Mouse (Mus musculus): ENCODE results near the gene Tex2. TPM values are rescaled to one million over a fixed set of nuclear protein-coding genes. Genes with fewer than 3 reads are reported as not detected.
"Not testable (repeated sequence)": the region's sequence is repeated elsewhere in the genome, so short reads cannot be mapped to it uniquely, and the experiment has no call there.

The Tex2 gene
- polyA plus RNA-seq (2015; fragmentation: Nextera tagmentation; extraction: Ambion mirVana) = 13.1 and 15.2 TPM in 2 replicates

DNA sequence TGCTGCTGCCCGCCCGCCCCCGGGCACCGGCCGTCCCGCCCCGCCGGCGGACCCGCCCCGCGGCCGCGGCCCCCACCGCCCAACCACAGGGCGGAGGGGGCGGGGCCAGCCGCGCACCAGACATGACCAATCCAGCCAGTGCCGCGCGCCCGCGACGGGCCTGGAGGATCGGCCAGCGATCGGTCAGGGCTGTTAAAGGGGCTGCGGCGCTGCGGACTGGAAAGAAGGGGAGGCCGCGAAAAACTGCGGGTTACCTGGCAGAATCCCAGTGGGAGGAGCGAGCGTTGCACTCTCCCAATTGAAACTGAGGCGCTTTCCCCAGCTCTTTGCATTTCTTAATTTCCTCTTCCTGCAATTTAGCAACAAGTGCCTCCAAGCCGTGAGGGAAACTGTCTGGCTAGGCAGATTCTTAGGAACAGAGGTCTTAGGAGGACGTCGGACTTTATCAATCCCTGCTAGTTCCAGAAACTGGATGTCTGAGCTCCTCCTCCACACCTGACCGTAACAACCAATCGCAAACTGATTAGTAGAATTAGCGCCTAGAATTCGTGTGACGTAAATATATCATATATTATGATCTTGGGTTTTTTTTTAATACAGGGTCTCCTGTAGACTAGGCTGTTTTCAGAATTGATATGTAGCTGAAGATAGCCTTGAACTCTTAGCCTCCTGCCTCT lies at the start of gene Tex2:
TSS of gene Tex2 (minus strand) at position 463 of the 677 bp plus-strand sequence.
- Histone ChIP-seq H3K27me3 (ENCODE audit: control insufficient read depth, insufficient read depth, low read length) (no peaks in the 10 kb centered on the region), H3K27ac (ENCODE audit: low read length) (peak within 1 kb of the TSS; percentile 90), H3K36me3 (ENCODE audit: control insufficient read depth, insufficient read depth, low read length) (no peaks in the 10 kb centered on the region), H3K9me3 (replicated peaks; ENCODE audit: control insufficient read depth, low read length) (no peaks in the 10 kb centered on the region), H3K4me2 (ENCODE audit: low read depth, low read length) (peak within 1 kb of the TSS; percentile 60), H3K9ac (ENCODE audit: low read length) (peak within 1 kb of the TSS; percentile 91), H3K4me3 (replicated peaks; ENCODE audit: low read length) (peak within 1 kb of the TSS; percentile 94), H3K4me1 (ENCODE audit: control insufficient read depth, insufficient read depth, low read length) (peaks cover 7% of the 10 kb centered on the region; the same call in 1 of the 2 replicates)
- WGBS = 0% methylated on average over 45 of the region's 45 CpGs
- peak; percentile 96 for ATAC-seq (ENCODE audit: insufficient read depth, low FRiP score)

- no peak overlapping the region for H3K9ac ChIP-seq (ENCODE audit: low read length)
- WGBS = 85% methylated on average over 10 of the region's 11 CpGs
Measured at GRCm38 (mm10) chr11:106662634-106663407, 49.6 kb upstream of the Tex2 start.

DNA sequence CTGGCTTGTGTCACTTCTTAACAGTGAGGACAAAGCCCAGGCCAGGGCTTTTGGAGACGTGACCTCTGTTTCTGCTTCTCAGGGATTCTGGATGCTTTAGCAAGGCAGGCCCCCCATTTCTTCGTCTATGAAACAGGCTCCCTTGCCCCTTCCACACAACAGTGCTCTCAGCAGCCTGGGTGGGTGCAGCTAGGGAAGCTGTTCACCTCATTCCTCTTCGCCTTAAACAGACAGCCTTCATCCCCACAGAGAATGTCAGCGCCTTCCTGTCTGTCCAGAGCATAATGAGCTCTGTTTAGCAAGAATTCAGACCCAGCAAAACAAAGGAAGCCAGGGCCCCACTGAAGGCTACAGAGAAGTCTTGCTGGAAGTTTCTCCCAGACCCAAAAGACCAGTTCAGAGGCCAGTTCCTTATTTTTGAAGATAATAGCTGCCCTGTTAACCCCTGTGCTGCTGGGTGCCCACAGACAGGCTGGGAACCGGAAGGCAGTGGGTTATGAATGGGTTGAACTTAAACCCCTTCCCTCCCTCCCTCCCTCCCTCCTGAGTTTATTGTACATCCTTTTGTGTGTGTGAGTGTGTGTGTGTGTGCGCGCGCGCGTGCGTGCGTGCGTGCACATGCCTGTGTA lies 47.3 kb upstream of the Tex2 start:
- Histone ChIP-seq H3K4me2 (ENCODE audit: low read depth, low read length) (no peak overlapping the region), H3K9ac (ENCODE audit: low read length) (peak overlapping the region; percentile 61), H3K36me3 (ENCODE audit: control insufficient read depth, insufficient read depth, low read length) (no peaks in the 10 kb centered on the region), H3K9me3 (replicated peaks; ENCODE audit: control insufficient read depth, low read length) (no peaks in the 10 kb centered on the region), H3K4me1 (ENCODE audit: control insufficient read depth, insufficient read depth, low read length) (peaks cover 36% of the 10 kb centered on the region), H3K27ac (ENCODE audit: low read length) (peak overlapping the region; percentile 97), H3K27me3 (ENCODE audit: control insufficient read depth, insufficient read depth, low read length) (no peaks in the 10 kb centered on the region), H3K4me3 (replicated peaks; ENCODE audit: low read length) (no peak overlapping the region)
- peak; percentile 37; the same call in 1 of the 2 replicates for ATAC-seq (ENCODE audit: insufficient read depth, low FRiP score)
- 66% methylated on average over 13 of the region's 13 CpGs for WGBS

More at GRCm38 (mm10) chr11:106662634-106663407, 49.6 kb upstream of the Tex2 start:
- H3K27me3 ChIP-seq (ENCODE audit: control insufficient read depth, insufficient read depth, low read length) = no peaks in the 10 kb centered on the region
- H3K27ac ChIP-seq (ENCODE audit: low read length) = no peak overlapping the region
- H3K4me2 ChIP-seq (ENCODE audit: low read depth, low read length) = no peak overlapping the region
- H3K9me3 ChIP-seq (replicated peaks; ENCODE audit: control insufficient read depth, low read length) = no peaks in the 10 kb centered on the region
- H3K4me1 ChIP-seq (ENCODE audit: control insufficient read depth, insufficient read depth, low read length) = peaks cover 30% of the 10 kb centered on the region
- H3K36me3 ChIP-seq (ENCODE audit: control insufficient read depth, insufficient read depth, low read length) = no peaks in the 10 kb centered on the region
- no peak for ATAC-seq (ENCODE audit: insufficient read depth, low FRiP score)
- no peak overlapping the region for H3K4me3 ChIP-seq (replicated peaks; ENCODE audit: low read length)

DNA sequence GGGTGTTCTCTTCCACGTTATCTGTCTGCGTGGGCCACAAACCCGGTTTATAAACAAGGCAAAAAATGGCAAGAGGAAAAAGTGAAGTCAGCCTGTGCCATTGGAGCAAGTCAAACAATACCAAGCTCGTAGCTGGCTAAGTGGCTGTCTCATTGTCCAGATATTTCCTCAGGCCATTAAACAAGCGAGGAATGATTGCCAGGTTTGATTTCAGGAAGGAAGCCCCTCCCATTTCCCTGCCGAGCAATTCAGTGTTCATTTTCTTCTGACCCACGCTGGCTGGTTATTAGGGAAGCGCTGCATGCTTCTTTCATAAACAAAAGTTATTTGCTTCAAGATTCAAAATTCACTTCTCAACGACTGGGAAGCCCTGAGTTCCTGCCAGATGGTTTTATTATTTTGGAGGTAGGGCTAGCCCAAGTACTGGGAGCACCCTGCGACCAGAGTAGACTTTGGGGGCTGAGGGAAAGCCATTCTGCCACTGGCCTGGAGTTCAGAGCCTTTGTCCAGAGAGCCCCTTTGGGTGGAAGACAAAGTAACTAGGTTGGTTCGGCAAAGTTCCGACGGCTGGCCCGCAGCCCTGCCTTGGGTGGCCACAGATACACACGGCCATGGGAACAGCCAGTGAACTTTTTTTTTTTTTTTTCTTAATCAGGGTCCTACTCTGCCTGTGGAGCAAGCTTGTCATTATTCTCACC lies 46.5 kb upstream of the Tex2 start:
- H3K9ac ChIP-seq (ENCODE audit: low read length) = peak overlapping the region; percentile 61
- no peaks in the 10 kb centered on the region for H3K9me3 ChIP-seq (replicated peaks; ENCODE audit: control insufficient read depth, low read length)
- peaks cover 36% of the 10 kb centered on the region for H3K4me1 ChIP-seq (ENCODE audit: control insufficient read depth, insufficient read depth, low read length)
- 38% methylated on average over 15 of the region's 15 CpGs for WGBS
- H3K4me2 ChIP-seq (ENCODE audit: low read depth, low read length) = 0 out of 2 replicates have a peak overlapping the region, but pooled peaks have one; percentile 5
- H3K4me3 ChIP-seq (replicated peaks; ENCODE audit: low read length) = no peak overlapping the region
- H3K36me3 ChIP-seq (ENCODE audit: control insufficient read depth, insufficient read depth, low read length) = no peaks in the 10 kb centered on the region
- peak overlapping the region; percentile 97 for H3K27ac ChIP-seq (ENCODE audit: low read length)
- H3K27me3 ChIP-seq (ENCODE audit: control insufficient read depth, insufficient read depth, low read length) = no peaks in the 10 kb centered on the region
- ATAC-seq (ENCODE audit: insufficient read depth, low FRiP score) = 0 out of 2 replicates have a peak, but pooled peaks have one; percentile 9

GRCm38 (mm10) chr11:106658051-106658880 lies 45.0 kb upstream of the Tex2 start:
- no peaks in the 10 kb centered on the region for H3K36me3 ChIP-seq (ENCODE audit: control insufficient read depth, insufficient read depth, low read length)
- H3K4me3 ChIP-seq (replicated peaks; ENCODE audit: low read length) = no peak overlapping the region
- 10% methylated on average over 14 of the region's 14 CpGs for WGBS
- no peaks in the 10 kb centered on the region for H3K27me3 ChIP-seq (ENCODE audit: control insufficient read depth, insufficient read depth, low read length)
- peak overlapping the region; percentile 44 for H3K4me2 ChIP-seq (ENCODE audit: low read depth, low read length)
- no peaks in the 10 kb centered on the region for H3K9me3 ChIP-seq (replicated peaks; ENCODE audit: control insufficient read depth, low read length)
- H3K9ac ChIP-seq (ENCODE audit: low read length) = peak overlapping the region; percentile 71
- H3K27ac ChIP-seq (ENCODE audit: low read length) = peak overlapping the region; percentile 97
- H3K4me1 ChIP-seq (ENCODE audit: control insufficient read depth, insufficient read depth, low read length) = peaks cover 36% of the 10 kb centered on the region
- peak; percentile 81 for ATAC-seq (ENCODE audit: insufficient read depth, low FRiP score)

DNA sequence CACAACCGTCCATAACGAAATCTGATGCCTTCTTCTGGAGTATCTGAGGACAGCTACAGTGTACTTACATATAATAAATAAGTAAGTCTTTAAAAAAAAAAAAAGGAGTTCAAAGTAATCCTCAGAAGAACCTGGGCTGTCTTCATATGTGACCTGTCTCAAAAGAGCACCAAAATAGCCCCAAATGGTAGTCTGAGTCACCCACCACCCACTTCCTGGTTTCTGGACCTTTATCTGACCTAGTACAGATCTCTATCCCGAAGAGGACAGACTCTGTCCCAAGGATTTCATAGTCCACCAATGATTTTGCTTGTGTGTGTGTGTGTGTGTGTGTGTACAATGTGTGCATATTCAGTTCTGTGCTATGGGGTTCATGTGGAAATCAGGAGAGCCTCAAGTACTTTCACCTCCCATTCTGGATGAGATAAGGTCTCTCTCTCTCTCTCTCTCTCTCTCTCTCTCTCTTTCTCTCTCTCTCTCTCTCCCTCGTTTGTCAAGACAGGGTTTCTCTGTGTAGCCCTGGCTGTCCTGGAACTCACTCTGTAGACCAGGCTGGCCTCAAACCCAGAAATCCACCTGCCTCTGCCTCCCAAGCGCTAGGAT lies 43.8 kb upstream of the Tex2 start:
- not testable (repeated sequence) for H3K9ac ChIP-seq (ENCODE audit: low read length); H3K4me2 ChIP-seq (ENCODE audit: low read depth, low read length); H3K36me3 ChIP-seq (ENCODE audit: control insufficient read depth, insufficient read depth, low read length); H3K4me3 ChIP-seq (replicated peaks; ENCODE audit: low read length); H3K27me3 ChIP-seq (ENCODE audit: control insufficient read depth, insufficient read depth, low read length); ATAC-seq (ENCODE audit: insufficient read depth, low FRiP score); H3K9me3 ChIP-seq (replicated peaks; ENCODE audit: control insufficient read depth, low read length)
- Histone ChIP-seq H3K4me1 (ENCODE audit: control insufficient read depth, insufficient read depth, low read length) (peaks cover 36% of the 10 kb centered on the region), H3K27ac (ENCODE audit: low read length) (peak overlapping the region; percentile 97)
- WGBS = 76% methylated on average over 5 of the region's 5 CpGs

DNA sequence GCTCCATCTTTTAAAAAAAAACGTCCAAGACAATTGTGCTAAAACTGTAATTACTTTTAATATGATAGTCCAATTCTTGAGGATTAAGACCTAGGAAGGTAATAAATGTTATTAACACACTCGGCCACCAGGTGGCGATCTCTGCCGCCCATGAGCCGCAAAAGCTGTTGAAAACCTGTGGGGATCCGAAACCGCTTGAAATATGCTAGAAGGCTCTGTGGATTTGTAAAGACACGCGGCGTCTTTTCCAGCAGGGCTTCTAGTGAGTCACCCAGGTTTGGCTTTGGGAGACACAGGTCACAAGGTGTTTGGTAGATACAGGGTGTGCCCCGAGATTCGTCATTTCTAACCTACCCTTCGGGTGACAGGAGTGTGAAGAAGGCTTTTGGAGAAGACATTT lies 35.1 kb upstream of the Tex2 start:
- Histone ChIP-seq H3K36me3 (ENCODE audit: control insufficient read depth, insufficient read depth, low read length) (no peaks in the 10 kb centered on the region), H3K27me3 (ENCODE audit: control insufficient read depth, insufficient read depth, low read length) (no peaks in the 10 kb centered on the region), H3K4me2 (ENCODE audit: low read depth, low read length) (no peak overlapping the region), H3K27ac (ENCODE audit: low read length) (no peak overlapping the region), H3K9ac (ENCODE audit: low read length) (no peak overlapping the region), H3K4me3 (replicated peaks; ENCODE audit: low read length) (no peak overlapping the region), H3K4me1 (ENCODE audit: control insufficient read depth, insufficient read depth, low read length) (no peaks in the 10 kb centered on the region), H3K9me3 (replicated peaks; ENCODE audit: control insufficient read depth, low read length) (0 out of 2 replicates have a peak, but pooled peaks cover 3% of the 10 kb centered on the region)
- ATAC-seq (ENCODE audit: insufficient read depth, low FRiP score) = no peak
- 19% methylated on average over 13 of the region's 13 CpGs for WGBS
